Mouse (Mus musculus) megakaryocyte-erythroid progenitor cell, adult 5-6 weeks (primary cell): Measurements from ENCODE around the gene Plcb1. TPM values are rescaled to one million over a fixed set of nuclear protein-coding genes. Genes with fewer than 3 reads are reported as not detected.

ENCODE experiments used
- ATAC-seq: replicated peaks from 2 replicates; pipeline ENCODE4 v1.8.0; 2016; ENCODE audit warnings: mild to moderate bottlenecking, inconsistent platforms; ENCODE audit not compliant: severe bottlenecking, poor library complexity, low FRiP score, low TSS enrichment
- total RNA-seq, 2 experiments: library from RNA; stranded (forward) in 1 of 2; stranded (reverse) in 1 of 2; fragments of 200-1000, 215-1000 nt in 1 of 2; fragments of >200 nt in 1 of 2; fragmentation: Nextera tagmentation in 1 of 2; gene quantifications; 2 replicates each; pipeline ENCODE4 v1.2.3; 2014 to 2017

The Plcb1 gene
- total RNA-seq, 2 experiments from 2014 or later = 0.89 TPM; not detected in 1

DNA sequence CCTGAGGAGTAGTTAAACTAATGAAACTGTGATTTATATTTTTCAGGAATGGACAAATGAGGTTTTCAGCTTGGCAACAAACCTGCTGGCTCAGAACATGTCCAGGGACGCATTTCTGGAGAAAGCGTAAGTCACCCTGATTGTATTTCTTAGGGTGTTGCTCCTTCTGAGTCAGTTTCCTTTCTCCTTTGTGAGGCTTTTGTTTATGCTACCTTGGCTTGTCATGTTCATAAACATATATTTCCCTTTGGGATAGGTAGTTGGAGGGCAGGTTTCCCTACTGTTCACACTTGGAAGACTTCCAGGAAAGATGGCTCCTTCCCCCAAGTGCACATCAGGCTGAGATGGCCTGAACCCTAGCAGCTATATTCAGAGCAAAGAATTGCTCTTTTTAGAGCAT lies 464.1 kb downstream of the Plcb1 start:
- ATAC-seq = no peak

DNA sequence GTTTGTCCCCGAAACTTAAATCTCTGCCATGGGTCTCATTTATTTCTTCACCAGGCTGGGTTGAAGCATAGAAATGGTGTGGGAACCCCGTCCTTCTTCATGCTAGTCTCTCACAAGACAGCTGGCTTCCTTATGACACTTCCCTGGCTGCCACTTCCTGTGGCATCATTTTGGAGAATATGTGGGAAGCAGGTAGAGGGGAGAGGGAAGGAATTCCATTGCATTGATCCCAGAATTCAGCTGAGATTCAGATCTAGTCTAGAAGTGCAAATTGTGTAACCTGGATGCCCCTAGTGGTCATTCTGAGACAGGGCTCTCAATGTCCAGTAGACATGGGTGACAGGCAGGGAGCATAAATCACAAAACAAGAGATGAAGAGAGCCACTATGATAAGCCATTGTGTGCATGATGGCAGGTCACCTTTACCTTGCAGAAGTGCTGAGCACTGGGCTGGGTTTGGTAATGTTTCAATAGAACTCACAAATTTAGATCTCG lies 466.0 kb downstream of the Plcb1 start:
- ATAC-seq = no peak

DNA sequence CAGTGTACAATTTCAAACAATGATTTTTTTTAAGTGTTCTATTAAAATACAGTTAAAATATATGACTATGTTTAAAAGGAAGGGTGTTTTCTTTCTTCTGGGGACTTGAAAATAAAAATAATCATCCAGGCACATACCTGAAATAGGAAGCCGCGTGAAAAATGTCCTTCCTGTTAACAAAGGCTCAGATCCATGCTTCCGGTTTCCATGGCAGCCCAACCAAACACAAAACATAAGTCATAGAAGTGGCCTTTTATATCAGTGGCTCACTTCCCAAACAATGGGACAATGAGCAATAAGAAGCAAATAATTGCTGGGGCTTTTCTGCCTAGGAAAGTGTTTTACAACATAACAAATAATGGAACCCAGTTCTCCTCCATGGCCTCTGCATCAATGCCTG lies 473.3 kb downstream of the Plcb1 start:
- ATAC-seq = no peak

- no peak for ATAC-seq
Measured at GRCm38 (mm10) chr2:135263943-135264342, 478.1 kb downstream of the Plcb1 start.

DNA sequence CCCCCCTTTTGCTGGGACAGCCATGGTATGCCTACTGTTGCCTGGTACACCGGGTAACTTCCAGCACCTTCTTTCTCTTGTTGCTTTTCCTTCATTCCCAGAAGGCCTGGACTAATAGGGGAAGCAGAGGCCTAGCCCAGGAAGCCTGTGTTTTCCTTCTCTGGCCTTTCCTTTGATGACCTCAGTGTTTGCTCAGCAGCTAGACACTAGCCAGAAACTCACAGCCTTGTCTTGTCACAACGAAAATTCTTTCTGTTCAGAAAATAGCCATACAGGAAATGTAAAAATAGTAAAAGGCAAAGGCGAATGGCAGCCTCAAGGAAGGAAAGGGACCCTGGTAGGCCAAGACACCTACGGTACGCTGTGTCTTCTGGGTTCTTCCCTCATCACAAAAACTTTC lies 489.1 kb downstream of the Plcb1 start:
- ATAC-seq = no peak

GRCm38 (mm10) chr2:135278506-135278905 lies 492.6 kb downstream of the Plcb1 start:
- no peak for ATAC-seq

DNA sequence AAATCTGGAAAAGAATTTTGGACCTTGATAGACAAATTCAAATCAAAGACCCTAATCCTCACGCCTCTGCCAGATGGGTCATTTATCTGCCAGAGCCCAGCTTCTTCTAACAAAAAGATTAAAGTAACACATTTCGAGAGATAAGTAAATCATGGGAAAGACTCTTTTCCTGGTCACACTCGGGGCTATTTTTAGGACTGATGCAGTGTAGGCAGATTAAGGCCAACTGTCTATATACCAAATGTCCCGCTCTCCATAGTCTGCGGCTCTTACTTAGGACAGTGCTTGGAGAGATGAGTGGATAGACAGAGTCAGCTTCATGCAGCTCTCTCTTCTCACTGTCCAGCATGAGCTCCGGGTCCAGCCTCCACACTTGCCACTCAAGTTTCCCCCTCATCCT lies 493.2 kb downstream of the Plcb1 start:
- ATAC-seq = no peak

- ATAC-seq = no peak
Measured at GRCm38 (mm10) chr2:135283783-135284182, 497.9 kb downstream of the Plcb1 start.

DNA sequence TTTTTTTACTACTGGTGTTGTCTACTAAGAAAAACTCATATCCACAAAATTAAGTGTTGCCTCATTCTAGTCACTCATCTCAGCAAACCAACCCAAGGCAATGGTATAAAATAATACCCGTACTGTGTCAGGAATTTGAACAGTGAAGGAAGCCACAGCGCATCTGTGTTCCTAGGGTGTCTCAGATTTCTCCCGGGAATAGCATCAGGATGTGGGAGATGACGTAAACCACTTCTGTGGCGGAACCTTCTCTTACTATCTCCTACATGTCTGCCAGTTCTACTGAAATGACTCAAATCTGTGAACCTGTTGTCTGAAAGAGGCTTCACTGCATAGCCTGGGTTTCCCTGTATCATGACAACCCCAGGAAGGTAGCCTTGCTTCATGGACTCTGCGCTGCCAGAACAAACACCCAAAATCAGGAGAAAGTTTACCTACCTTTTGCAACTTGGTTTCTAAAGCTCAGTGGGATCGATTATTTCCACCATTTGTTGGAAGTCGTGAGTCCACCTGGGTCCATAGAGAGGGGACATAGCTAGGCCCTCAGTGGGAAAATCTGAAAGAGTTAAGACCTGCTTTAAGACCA lies 510.4 kb downstream of the Plcb1 start:
- ATAC-seq = no peak

DNA sequence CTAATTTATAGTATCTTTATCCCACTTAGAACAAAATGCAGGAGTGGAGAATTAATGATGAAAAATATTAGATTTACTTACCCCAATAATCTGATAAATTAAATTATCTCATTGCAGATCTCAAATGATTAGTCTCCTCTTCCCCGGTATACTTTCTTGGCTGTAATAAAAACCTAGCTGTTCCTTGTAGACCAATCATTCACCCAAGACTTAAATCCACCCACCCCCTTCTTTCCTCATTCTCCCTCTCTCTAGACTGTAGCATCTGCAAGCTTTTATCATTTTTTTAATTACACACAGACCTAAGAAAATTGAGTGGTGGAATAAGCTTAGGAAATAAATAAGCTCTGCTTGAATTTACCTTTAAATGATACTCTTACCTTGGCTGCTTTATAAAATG lies 514.6 kb downstream of the Plcb1 start:
- ATAC-seq = no peak

DNA sequence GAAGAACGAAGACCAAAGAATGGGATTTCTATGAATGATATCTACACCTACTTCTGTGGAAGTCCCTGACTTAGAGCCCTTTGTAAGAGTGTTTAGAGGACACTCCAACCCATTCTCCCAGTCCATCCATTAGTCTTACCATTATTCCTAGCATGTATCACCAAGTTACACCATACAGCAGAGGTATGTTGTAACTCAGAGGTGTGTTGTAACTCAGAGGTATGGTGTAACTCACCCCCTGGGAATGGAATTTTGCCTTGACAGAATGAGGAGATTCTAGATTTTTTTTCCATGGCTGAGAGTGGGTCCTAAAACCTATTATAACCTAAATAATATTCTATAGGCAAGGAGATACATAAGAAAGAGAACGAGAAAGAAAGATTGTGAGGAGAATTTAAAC lies 516.6 kb downstream of the Plcb1 start:
- ATAC-seq = no peak

- ATAC-seq = no peak
Measured at GRCm38 (mm10) chr2:135305186-135305585, 519.3 kb downstream of the Plcb1 start.

- no peak for ATAC-seq
Measured at GRCm38 (mm10) chr2:135305736-135306471, 520.0 kb downstream of the Plcb1 start.

- ATAC-seq = no peak
Measured at GRCm38 (mm10) chr2:135306472-135306771, 520.6 kb downstream of the Plcb1 start.

DNA sequence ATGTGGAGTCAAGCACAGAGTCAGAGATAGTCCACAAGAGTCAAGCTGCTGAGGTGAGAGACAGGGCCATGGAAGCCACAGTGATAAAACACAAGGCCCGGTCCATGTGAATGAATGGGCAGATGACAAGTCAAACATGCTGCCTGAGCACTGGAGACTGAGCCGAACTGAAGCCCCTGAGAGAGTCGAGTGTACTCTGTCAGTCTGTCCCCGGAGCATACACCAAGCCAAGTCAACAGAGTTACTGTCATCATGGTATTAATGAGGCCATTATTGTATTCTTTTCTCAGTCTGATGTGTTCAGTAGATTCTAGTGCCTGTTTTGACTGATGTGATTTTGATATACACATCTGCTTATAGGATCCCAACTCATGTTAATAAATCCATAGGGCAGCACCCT lies 521.9 kb downstream of the Plcb1 start:
- ATAC-seq = no peak

- no peak for ATAC-seq
Measured at GRCm38 (mm10) chr2:135315980-135316379, 530.1 kb downstream of the Plcb1 start.

- no peak for ATAC-seq
Measured at GRCm38 (mm10) chr2:135318136-135318535, 532.3 kb downstream of the Plcb1 start.

- ATAC-seq = 0 out of 2 replicates have a peak, but pooled peaks have one; percentile 12
Measured at GRCm38 (mm10) chr2:135323276-135323954, 537.5 kb downstream of the Plcb1 start.

- ATAC-seq = peak; percentile 81
Measured at GRCm38 (mm10) chr2:135323955-135324302, 538.1 kb downstream of the Plcb1 start.

GRCm38 (mm10) chr2:135328756-135329155 lies 542.9 kb downstream of the Plcb1 start:
- peak; percentile 85 for ATAC-seq
